Mouse (Mus musculus) cerebellum, postnatal 25 days (tissue): Measurements from ENCODE around the gene Asb7.
A peak's percentile ranks its signal among the peaks of the same experiment; 100 is the strongest.

Experiments
- DNase-seq, 2 experiments: peaks; one replicate each; pipeline ENCODE4 v3.0.0; 2021; ENCODE audit warnings: mixed read lengths in 2 of 2

Gene Asb7

DNA sequence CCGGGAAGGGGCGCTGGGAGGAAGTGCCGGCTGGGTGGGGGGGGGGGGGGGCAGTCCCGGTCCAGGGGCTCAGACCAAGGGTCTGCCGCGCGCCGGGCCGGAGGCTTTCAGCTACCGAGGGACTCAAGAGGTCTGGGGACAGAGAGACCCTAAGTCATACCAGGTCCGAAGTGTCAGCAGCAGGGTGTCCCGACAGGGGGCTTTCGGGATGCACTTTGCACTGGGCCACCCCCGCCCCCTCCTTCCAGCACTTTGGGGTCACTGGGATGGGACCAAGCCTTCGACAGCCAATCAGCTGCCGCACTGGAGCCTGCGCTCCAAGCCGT, at the start of gene Asb7:
Asb7 (minus strand) TSS at position 303 of the 326 bp plus-strand sequence.
- DNase-seq = no peak

- no peak for DNase-seq
Measured at GRCm38 (mm10) chr7:66737418-66737817, 48.0 kb upstream of the Asb7 start.

DNA sequence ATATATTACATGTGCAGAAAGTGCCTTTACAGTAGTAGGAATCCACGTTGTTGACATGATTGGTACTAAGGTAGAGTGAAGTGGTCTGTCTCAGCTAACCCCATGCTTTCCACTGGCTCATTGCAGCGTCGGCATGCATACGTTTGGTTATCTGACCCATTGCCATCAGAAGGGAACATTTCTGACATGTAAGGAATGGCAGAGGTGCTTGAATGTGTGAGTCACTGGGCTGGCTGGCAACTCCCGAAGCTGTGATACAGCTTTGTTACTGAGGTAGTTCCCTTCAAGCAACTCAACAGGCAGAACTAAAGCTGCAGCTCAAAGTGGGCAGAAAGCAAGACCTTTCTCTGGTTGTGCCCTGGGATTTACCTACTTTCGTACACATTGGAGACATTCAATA, 45.6 kb upstream of the Asb7 start:
- no peak for DNase-seq

- no peak for DNase-seq
Measured at GRCm38 (mm10) chr7:66734466-66734865, 45.1 kb upstream of the Asb7 start.

DNA sequence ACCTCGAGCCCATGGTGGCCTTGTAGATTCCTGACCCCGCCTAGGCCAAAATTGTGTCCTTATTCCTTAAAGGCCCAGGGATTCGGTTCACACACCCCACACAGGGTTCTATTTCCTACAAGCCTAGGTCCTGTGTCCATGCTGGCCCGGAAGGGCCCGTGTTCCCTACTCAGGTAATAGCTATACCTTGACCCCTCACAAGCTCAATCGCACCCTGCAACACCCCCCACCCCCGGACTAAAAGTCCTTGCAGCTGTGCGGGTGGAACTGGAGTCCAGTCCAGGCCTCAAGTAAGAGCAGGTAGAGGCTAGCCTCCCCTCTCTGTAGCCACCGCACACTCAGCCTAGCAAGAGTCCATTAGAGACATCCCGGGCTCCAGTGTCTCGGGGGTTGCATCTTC, 44.5 kb upstream of the Asb7 start:
- no peak for DNase-seq

GRCm38 (mm10) chr7:66733431-66733830, 44.0 kb upstream of the Asb7 start:
- DNase-seq = no peak

DNA sequence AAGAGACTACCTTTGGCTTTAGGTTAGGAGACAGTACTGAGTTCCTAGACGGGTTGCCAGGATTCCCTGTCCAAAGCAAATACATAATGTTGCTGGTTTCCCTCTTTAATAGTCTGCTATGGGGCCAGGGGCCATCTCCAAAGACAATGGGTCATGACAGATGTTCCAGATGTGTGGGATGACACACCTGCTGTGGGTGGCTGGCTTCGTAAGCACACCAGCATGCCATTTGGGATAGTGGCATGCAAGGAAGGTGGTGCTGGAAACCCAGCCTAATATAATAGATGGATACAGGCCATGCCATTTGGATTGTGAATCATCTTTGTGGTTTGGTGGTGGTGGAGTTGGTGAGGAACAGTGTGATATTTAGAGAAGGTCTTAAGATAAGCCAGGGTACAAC, 39.8 kb upstream of the Asb7 start:
- no peak for DNase-seq

- DNase-seq = no peak
Measured at GRCm38 (mm10) chr7:66728072-66728471, 38.7 kb upstream of the Asb7 start.

- no peak for DNase-seq
Measured at GRCm38 (mm10) chr7:66724954-66725353, 35.6 kb upstream of the Asb7 start.

GRCm38 (mm10) chr7:66724514-66724913, 35.1 kb upstream of the Asb7 start:
- DNase-seq = no peak

DNA sequence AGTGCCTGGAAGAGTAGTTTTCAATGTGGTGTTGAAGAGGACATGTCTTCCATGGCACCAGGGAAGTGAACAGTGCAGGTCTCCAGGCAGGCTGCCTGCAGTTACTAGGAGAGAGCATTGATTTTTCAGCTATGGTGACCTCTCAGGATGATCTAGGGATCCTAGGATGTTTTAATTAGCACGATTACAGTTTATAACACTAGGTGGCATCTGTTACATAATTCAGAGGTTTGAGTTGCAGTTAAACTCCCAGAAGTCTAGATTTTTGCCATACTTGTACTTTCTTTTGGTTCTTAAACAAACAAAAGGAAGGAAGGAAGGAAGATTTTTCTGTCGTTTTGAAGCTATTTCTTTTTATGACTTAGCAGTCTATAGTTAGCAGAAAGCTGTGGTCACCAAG, 21.8 kb upstream of the Asb7 start:
- no peak for DNase-seq

DNA sequence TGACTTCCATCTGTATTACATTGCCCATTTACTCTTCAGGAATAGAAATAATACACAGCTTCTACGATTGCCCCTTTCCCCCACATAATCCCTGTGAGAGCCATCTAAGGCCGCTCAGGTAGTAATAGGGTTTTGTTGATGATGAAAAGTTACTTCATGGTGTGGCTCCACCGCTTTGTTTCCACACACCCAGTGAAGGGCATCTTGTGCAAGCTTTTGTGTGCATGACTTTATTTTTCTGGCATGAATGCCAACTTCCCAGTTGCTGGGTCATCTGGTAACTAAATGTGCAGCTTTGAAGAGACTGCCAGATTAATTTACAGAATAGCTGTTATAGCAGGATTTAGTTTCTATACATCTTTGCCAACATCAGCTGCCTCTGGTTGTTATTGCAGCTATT, 15.2 kb upstream of the Asb7 start:
- DNase-seq = no peak

GRCm38 (mm10) chr7:66702721-66703120, 13.3 kb upstream of the Asb7 start:
- no peak for DNase-seq

GRCm38 (mm10) chr7:66694467-66694866, 5.1 kb upstream of the Asb7 start:
- DNase-seq = peak in 1 of 2 experiments; percentile 17

- peak; percentile 96 to 98 for DNase-seq
Measured at GRCm38 (mm10) chr7:66689620-66690360, 394 bp upstream of the Asb7 start, which contains the start of gene Lins1. Gene Lins1, plus strand, starts transcription at chr7:66689889.

- DNase-seq = no peak
Measured at GRCm38 (mm10) chr7:66688721-66689120, 675 bp downstream of the Asb7 start.

DNA sequence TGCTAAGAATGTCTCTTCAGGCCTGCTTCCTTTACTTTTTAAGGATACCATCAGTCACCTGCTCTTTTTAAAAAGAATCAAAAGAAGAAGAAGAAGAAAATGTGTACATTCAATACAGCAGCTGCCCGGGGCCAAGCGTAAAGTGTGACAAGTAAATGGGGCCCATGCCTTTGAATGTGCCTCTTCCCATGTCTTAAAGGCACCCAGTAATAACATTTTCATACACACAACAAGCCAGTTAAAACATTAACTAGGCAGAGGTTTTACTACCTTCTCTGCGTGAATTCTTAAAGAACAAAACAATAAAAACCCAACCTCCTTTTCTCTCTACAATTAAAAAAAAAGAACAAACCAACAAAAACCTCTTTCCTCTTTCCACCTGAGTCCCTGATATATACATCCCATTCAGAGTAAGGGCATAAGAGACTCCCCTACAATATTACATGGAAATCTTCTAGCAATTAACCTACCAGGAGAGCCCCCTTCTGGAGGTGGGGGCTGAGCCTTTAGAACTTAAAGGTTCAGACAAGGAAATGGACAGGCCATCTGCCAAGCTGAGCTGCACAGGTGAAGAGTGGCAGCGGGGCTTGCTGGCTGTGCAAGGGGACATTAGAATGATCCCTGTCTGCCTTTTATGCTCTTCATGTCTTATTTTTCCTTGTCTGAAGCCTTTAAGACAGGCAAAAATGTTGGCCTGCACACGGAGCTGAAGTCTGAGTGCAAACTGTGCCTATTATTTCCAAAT, 7.1 kb downstream of the Asb7 start:
- no peak for DNase-seq

- no peak for DNase-seq
Measured at GRCm38 (mm10) chr7:66675800-66676199, 13.6 kb downstream of the Asb7 start.

DNA sequence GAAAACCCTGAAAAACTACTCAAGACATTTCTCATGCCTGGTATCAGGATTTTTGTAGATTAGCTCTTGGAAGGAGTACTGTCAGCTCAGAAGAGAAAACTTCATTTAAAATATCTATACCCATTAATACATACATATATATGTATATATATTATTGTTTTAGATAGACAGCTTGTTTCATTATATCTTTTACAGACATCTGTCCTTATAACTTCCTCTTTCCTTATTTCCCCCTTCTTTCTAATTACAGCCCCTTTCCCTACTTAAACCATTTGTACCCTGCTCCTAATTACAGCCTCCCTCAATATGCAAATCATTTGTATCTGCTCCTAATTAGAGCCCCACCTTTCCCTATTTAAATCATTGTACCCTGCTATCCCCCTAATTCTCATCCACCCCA, 22.3 kb downstream of the Asb7 start:
- no peak for DNase-seq

DNA sequence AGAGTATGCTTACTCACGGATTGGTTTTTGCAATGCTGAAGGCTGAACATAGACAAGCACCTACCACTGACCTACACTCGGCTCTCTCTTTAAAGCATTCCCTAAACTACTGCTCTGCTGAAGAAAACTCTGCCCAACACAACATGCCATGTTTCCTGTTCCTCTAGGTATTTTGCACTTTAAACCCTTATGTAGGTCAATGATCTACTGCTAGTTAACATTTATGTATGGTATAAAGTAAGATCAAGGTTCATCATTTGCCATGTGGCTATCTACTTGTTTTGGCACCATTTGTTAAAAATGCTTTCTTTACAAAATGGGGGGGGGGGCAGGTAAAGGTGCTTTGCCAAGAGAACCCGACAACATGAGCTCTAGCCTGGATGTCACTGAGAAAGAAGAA, 25.8 kb downstream of the Asb7 start:
- no peak for DNase-seq

DNA sequence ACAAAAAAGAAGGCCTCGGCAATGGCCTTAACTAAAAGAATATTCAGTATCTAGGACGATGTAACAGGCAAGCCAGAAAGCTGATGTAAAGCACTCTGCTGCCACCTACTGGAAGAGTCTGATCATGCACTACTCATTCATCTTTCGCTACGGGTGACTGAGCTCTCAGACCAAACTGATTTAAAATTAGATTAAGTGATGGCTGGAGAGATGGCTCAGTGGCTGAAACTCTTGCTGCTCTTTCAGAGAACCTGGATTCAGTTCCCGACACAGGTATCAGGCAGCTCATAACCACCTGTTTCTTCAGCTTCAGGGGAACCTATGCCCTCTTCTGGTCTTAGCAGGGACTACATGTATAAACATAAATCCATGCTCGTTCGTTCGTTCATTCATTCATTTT, 27.8 kb downstream of the Asb7 start:
- DNase-seq = peak; percentile 74 to 81

DNA sequence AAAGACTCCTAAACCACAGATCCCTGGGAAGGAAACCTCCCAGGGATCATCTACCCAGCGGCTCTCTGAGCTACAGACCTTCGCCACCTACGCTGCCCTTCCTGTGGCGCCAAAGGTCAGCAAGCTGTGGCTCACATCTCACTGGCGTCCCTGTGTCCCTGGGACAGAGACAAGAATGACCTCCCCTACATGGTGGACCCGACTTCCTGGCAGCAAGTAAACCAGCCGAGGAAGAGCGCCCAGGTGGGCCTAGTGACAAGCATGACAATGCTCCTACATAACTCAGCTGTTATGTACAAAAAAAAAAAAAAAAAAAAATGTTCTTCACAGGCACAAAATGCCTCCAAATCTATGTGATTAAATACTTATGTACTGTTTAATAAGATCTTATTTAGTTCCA, 28.4 kb downstream of the Asb7 start:
- DNase-seq = no peak

DNA sequence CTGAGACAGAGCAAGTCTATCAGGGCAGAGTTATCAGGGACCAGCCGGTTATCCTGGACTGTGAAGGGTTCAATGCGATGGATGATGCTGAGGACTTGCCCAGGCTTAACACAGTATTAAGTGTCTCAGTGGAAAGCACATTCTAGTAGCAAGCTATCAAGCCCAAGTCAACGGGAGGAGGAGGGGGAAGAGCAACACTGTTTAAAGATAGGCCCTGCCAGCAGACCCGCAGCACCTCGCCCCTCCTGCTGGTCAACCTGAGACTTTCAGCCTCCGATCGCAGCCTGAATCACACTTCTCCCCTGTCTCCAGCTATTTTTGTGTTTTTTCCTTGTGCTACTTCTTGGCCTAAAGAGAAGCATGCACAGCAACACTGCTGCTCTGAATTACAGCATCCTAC, 29.1 kb downstream of the Asb7 start:
- no peak for DNase-seq

DNA sequence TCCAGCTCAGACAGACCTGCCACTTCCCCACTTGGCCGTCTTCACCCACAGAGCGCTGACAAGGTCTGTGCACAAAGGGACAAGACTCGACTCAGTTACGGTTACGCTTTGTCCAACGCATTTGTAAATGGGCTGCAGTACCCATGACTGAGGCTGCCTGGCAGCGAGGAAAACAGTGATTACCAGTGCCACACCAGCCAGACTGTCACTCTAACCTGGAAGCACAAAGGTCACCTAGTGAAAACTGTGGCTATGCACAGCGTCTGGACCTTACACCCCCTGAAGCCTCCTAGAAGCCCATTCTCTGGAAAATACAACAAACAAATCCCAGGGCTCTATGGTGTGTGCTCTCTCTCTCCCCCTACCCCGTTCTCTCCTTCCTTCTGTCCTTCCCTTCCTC, 33.9 kb downstream of the Asb7 start:
- DNase-seq = no peak

DNA sequence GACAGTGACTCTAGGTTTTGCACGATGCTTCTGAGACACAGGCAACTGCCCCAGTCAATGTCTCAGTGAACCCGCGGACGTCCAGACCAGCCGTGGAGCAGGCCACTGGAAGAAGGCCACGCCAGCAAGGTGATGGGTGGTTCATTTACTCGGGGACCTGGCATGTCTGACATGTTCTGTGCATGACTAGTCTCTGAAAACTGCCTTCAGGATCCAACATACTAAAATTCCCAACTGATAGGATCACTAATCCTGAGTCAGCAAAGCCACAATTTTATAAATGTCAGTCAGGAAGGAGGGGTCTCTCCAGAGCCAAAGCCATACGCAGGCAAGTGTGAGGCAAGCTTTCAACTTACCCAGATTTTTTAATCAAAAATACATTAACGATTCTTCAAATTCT, 35.8 kb downstream of the Asb7 start:
- DNase-seq = no peak
